Mouse (Mus musculus) layer of hippocampus, postnatal 25 days (tissue): Measurements from ENCODE around the gene Trib2. TPM values are rescaled to one million over a fixed set of nuclear protein-coding genes. Genes with fewer than 3 reads are reported as not detected.

Experiments used
- DNase-seq, 2 experiments: peaks; one replicate each; pipeline ENCODE4 v3.0.0; 2022; ENCODE audit warnings: mixed read lengths in 2 of 2, low spot score in 1 of 2; ENCODE audit errors: extremely low spot score in 1 of 2
- total RNA-seq, 2 experiments: library from RNA; stranded (reverse); gene quantifications; 2 replicates each; pipeline ENCODE4 v1.2.3; 2021

Gene Trib2
- total RNA-seq, 2 experiments from 2014 or later: 37.5 to 42.7 TPM

DNA sequence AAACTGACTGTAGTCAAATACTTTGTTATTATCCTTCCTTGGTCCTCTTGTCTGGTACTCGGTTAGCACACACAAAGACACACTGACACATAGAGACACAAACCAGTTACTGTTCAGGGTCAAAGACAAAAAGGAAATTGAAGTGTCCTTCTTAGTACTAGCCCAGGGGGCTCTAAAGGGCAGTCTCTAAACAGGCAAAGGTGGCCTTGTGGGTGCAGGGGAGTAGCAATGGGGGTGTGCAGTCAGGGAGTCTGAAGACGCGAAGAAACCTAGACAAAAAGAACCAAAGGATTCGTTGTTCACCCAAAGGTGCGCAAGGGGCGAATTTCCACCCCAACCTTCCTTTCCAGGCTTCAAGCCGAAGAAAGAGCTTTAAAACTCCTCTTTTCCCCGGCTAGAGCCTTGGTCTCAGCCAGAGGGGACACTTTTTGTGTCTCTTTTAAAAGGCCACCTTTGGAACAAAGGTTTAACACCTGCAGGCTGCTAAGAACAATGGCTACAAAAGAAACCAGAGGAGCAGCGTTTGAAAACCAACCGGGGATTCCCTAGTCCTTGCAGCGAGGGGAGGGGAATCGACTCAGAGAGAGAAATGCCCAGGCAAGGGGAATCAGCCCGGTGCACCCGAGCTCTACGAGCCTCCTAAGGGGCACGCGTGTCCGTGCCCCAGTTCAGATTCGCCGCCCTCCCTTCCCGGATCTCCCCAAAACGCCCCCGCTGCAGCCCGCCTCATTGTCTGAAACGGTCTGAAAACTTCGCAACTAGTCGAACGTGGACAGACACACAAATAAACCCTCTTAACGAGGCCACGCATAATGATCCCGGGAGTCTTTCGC, 2.3 kb downstream of the Trib2 start:
- DNase-seq: peak in 1 of 2 experiments; percentile 44

- no peak for DNase-seq
Observed at GRCm38 (mm10) chr12:15813819-15814165, 2.9 kb downstream of the Trib2 start.

DNA sequence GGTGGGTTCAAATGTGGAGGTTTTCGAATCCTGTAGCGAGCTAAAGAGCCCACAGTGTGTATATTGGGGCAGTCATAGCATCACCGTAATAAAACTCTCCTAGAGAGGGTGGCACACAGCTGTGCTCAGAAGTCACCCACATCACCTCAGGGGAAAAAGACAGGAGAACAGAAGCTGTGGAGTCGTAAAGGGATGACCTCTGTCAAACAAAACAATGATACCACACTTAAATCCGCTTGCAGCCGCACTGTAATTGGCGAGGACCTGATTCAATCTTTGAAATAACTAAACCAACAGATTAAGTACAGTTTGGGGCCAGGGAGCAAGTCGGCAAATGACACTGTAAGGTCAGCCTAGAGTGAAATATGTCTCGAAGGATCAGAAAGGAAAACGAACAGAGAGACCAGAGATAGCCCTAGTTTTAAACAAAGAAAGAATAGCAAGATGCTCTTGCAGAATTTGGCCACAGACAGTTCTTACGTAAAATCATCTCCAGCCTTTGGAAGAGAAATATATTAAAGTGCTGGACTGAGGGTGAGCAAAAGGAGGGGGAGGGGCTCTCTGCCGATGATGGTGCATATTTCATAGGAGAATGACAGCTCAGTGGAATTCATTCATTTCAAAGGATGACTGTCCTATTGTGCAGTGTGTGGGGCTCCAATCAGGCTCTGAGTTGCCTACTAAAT, 3.4 kb downstream of the Trib2 start:
- no peak for DNase-seq

GRCm38 (mm10) chr12:15812139-15812962, 4.4 kb downstream of the Trib2 start:
- no peak for DNase-seq

- no peak for DNase-seq
Observed at GRCm38 (mm10) chr12:15811682-15812081, 5.0 kb downstream of the Trib2 start.

DNA sequence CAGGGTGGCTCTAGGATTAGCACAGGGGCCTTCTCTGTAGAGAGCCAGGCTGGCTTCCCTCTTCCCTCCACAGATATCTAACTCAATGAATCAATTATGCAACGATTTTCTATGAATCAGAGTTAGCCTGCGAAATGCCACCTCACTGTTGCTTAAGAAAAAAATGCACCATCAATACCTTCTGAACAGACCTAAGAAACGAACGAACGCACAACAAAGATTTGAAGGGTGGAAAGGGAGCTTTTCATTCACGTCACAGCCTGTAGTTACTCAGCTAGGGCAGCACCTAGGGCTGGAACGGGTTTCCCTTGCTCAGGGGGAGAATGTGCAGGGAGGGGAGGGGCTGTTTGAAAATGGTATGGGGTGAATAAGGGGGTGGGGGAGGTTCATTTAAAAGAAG, 5.8 kb downstream of the Trib2 start:
- no peak for DNase-seq

GRCm38 (mm10) chr12:15809657-15810056, 7.1 kb downstream of the Trib2 start:
- no peak for DNase-seq

DNA sequence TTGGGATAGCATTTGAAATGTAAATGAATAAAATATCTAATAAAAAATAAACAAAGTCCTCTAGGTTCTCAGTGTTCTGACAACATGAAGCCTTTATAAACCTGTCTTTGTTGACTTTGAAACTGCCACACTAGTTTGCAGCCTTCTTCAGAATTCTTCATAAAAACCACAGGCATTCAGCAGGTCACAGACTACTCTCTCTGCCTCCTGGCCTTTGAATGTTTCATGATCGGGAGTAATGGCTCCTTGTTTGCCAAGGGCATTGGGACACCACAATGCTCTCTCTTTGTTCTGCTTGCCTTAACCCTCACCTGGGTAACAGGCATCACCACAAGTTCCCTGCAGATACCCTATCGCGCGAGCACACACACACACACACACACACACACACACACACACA, 7.5 kb downstream of the Trib2 start:
- no peak for DNase-seq

GRCm38 (mm10) chr12:15808186-15808800, 8.4 kb downstream of the Trib2 start:
- no peak for DNase-seq

DNA sequence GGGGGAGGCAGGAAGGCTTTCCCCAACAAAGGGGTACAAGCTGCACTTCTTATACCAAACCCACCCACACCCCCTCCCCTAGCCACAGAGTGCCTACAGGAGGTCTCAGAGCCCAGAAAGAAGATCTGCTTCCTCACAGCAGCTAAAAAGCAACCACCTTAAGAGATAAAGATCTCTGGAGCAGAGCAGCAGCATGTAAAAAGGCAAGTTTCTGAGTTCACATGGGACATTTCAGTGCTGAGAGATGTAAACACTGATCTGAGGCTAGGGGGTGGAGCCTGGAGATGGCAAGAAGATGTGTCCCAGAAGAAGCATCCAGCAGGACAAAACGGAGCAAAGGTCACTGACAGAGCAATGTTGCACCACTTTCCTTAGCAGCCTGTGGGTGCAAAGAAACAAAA, 11.8 kb downstream of the Trib2 start:
- DNase-seq: no peak

DNA sequence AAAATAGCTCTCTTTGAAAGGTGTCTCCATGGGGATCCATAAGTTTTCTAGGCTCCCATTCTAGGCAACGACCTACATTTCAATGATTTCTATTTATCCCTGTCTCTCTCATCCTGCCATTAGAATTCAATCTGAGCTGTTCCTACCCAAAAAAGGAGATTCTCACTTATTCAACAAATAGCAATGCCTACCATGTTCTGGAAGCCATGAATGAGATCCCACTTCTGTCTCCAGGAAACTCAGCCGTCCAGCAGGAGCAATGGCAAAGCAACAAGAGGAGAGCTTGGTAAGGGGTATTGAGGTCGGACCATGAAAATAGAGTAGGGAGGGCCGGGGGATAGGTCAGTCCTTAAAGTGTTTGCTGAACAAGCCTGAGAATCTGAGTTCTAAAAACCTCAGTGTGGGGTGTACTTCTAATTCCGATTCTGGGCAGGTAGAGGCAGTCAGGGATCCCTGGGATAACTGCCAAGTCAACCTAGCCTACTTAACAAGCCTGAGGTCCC, 12.7 kb downstream of the Trib2 start:
- no peak for DNase-seq

- no peak for DNase-seq
Observed at GRCm38 (mm10) chr12:15801571-15801930, 15.2 kb downstream of the Trib2 start.

GRCm38 (mm10) chr12:15800914-15801570, 15.7 kb downstream of the Trib2 start:
- no peak for DNase-seq

DNA sequence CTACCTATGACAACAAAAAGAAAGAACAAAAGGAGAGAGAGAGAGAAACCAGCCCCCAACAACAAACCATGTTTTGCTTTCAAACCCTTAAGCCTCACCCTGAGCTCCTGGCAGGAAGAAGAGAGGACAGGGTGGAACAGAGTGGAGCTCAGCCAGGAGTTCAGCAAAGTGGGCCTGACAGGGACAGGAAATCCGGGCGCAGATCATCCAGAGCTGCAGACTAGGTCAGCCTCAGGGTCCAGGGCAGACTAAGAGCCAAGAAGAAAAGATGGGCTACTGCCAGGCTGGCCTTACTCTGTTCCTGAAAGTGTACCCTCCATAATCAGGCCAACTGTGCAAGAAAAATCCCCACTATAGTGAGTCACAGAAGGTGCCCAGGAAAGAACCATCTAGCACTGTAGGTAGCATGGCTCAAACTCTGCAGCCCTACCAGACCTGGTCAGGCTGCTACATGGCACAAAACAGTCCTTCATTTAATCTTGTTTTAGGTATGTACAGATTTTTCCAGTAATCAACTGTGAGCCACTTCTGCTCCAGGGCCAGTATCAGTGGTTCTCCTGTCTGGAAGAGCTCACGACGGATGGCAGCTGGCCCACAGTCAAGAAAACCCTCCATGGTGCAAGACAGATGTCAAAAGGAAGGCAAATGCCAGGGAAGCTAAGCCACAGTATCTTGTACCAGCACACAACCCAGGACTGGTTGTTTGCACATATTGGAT, 16.4 kb downstream of the Trib2 start:
- no peak for DNase-seq

GRCm38 (mm10) chr12:15798019-15798418, 18.7 kb downstream of the Trib2 start:
- DNase-seq: no peak

GRCm38 (mm10) chr12:15795886-15796285, 20.8 kb downstream of the Trib2 start:
- no peak for DNase-seq

DNA sequence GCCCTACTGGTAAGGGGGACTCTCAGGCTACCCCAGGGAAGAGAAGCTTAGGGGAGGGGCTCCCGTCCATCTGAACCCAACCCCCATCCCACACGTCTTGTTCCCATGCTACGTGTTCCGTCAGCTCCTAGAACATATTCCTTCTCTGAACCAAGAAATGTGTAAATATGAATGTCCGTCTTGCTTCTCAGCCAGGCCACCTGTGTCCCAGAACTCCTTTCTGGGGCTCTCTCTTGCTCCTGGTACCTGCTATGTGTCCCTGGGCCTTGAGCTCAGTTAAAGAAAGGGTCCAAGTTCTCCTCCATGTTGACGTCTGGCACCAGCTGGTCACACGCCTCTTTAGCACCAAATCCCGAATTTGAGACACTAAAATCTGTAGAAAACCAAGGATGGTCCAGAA, 23.4 kb downstream of the Trib2 start:
- DNase-seq: no peak

DNA sequence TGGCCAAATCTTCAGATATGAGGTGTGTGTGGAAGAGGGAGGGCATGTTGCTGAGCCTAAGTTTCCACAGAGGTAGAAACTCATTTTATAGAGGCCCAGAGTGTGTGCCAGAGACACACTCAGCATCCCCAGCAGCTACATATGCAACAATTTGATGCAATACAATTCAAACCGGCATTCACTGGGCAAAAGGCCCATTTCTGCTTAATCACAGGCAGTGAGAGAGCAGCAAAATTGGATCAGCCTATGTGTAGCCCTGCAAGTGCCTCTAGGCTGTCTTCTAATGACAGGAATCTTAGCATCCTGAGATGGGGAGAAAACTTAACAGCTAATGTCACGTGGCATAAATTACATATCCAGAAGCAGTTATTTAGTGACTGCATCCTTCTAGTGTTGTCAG, 26.5 kb downstream of the Trib2 start:
- DNase-seq: no peak

DNA sequence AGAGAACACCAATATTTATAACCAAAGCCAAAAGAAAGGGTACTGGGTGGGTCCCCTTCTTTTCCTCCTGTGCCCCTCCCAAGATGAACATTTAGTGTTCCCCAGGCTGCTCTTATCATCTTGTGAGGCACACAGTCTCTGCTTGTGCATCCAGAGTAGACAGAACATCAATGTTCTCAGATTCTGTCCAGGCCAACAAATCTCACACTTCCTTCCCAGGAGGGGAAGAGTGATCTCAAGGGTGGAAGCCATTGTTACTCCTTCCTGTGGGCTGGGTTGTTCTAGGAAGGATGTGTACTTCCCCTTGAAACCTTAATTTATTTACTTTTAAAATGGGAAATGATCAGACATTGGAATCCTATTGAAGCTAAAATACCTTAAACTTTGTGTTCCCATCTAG, 39.7 kb downstream of the Trib2 start:
- DNase-seq: no peak
